Mouse (Mus musculus): ENCODE data around the gene Oas1g. TPM values are rescaled to one million over a fixed set of nuclear protein-coding genes. Genes with fewer than 3 reads are reported as not detected.

The Oas1g gene
- polyA plus RNA-seq, 1 experiment from 2014 or later = 0.14 TPM

DNA sequence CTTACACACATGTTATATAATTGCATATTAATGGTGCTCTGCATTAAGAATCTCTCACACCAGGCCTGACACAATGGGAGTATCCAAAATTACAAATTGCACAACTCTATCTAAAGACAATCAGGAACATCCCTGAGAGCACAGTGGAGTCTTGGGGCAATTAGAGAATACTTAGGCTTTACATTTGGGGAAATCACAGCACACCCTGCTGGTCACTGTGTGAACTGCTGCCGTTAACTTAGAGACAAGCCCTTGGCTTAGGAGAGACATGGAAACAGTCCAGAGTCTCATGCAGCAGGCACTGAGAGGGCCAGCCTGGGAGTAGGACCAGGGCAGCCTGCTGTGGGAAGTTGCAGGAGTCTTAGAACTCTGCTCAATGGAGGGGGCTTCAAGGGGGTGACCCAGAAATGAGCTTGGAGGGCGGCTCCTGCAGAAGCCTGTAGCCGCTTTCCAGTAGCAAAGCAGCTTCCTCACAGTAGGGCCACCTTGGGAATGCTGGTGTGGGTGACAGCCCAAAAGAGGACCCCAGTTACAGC, 37.7 kb downstream of the Oas1g start:
- Histone ChIP-seq H3K4me2 (no peak overlapping the region), H3K4me3 (replicated peaks) (no peak overlapping the region), H3K9me3 (peaks cover 6% of the 10 kb centered on the region), H3K27ac (no peak overlapping the region), H3K9ac (replicated peaks) (no peak overlapping the region), H3K4me1 (replicated peaks) (no peaks in the 10 kb centered on the region), H3K36me3 (no peaks in the 10 kb centered on the region), H3K27me3 (no peaks in the 10 kb centered on the region)
- no peak for ATAC-seq (ENCODE audit: insufficient number of reproducible peaks, insufficient read depth, low FRiP score, low TSS enrichment, low read depth)
- 59% methylated on average over 3 of the region's 3 CpGs for WGBS

DNA sequence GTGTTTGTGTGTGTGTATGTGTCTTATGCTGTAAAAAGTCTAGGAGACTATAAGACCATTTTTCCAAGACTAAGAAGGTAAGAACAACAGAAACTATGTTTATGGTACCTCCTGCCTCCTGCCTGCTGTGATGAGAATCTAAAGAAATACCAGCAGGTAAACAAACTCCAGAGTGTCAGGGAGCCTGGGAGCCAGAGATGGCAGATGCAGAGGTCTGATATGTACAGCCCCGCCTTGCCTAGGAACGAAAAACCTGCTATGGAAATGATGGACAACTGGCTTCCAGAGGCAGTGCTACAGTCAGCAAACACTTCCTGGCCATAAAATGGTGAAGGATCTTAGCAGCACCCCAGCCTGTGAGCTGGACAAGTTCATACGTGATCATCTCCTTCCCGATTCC, 40.3 kb downstream of the Oas1g start, which contains the start of gene Oas1f:
Oas1f (plus strand) TSS at position 301 of the 400 bp plus-strand sequence.
- no peak within 1 kb of the TSS for H3K9ac ChIP-seq (replicated peaks)
- H3K27me3 ChIP-seq = no peaks in the 10 kb centered on the region
- H3K4me2 ChIP-seq = no peak within 1 kb of the TSS
- no peaks in the 10 kb centered on the region for H3K4me1 ChIP-seq (replicated peaks)
- no peaks in the 10 kb centered on the region for H3K36me3 ChIP-seq
- H3K4me3 ChIP-seq (replicated peaks) = no peak within 1 kb of the TSS
- ATAC-seq (ENCODE audit: insufficient number of reproducible peaks, insufficient read depth, low FRiP score, low TSS enrichment, low read depth) = no peak
- no peak within 1 kb of the TSS for H3K27ac ChIP-seq
- 74% methylated on average over 4 of the region's 4 CpGs for WGBS
- H3K9me3 ChIP-seq = no peaks in the 10 kb centered on the region

DNA sequence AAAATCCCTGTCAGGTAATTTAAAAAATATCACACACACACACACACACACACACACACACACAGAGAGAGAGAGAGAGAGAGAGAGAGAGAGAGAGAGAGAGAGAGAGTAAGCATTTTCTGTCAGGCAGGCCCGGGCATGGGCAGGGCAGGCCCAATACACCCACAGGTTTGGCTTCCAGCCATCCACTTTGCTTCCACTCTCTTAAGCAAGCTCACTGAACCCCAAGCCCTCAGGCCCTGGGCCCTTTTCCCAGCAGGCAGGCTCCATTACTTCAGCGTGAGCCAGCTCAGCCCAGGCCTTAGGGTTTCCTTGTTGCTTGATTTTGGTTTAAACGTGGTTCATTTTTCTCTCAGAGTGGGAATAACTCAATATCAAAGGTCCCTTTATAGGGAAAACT, 42.7 kb downstream of the Oas1g start:
- no peak overlapping the region for H3K9ac ChIP-seq (replicated peaks)
- no peaks in the 10 kb centered on the region for H3K4me1 ChIP-seq (replicated peaks)
- H3K4me3 ChIP-seq (replicated peaks) = no peak overlapping the region
- no peak overlapping the region for H3K4me2 ChIP-seq
- no peaks in the 10 kb centered on the region for H3K27me3 ChIP-seq
- no peak for ATAC-seq (ENCODE audit: insufficient number of reproducible peaks, insufficient read depth, low FRiP score, low TSS enrichment, low read depth)
- H3K9me3 ChIP-seq = no peaks in the 10 kb centered on the region
- H3K27ac ChIP-seq = no peak overlapping the region
- WGBS = 68% methylated on average over 3 of the region's 3 CpGs
- H3K36me3 ChIP-seq = no peaks in the 10 kb centered on the region

DNA sequence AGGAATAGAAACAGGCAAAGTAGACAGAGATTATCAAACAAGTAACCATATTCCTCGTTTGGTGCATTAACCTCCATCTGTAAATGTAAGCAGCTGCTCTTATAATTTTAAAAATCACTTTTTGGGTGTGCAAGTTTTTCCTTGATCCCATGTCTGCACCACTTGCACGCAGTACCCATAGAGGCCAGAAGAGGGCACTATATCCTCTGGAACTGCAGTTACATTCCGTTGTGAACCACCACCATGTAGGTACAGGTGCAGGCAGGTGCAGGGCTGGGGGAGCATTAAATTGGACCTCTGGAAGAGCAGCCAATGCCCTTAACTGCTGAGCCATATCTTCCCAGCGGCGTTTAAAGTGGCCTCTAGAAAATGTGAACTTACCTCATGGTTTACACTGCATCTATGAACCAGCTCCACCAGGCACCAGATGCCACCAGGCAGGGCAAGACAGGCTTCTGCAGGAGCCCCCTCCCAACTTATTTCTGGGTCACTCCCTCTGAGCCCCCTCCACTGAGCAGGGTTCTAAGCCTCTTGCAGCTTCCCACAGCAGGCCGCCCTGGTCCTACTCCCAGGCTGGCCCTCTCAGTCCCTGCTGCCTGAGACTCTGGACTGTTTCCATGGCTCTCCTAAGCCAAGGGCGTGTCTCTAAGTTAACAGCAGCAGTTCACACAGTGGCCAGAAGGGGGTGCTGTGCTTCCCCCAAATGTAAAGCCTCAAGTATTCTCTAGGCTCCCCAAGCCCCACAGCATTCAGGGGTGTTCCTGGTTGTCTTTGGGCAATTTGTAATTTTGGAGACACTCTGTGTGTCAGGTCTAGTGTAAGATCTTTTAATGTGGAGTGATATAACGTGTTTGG, 50.5 kb downstream of the Oas1g start:
- Histone ChIP-seq H3K27ac (no peak overlapping the region), H3K4me1 (replicated peaks) (no peaks in the 10 kb centered on the region), H3K36me3 (no peaks in the 10 kb centered on the region), H3K4me2 (no peak overlapping the region), H3K9ac (replicated peaks) (no peak overlapping the region), H3K27me3 (peaks cover 13% of the 10 kb centered on the region), H3K9me3 (no peaks in the 10 kb centered on the region), H3K4me3 (replicated peaks) (no peak overlapping the region)
- ATAC-seq (ENCODE audit: insufficient number of reproducible peaks, insufficient read depth, low FRiP score, low TSS enrichment, low read depth) = no peak
- 7% methylated on average over 8 of the region's 8 CpGs for WGBS

DNA sequence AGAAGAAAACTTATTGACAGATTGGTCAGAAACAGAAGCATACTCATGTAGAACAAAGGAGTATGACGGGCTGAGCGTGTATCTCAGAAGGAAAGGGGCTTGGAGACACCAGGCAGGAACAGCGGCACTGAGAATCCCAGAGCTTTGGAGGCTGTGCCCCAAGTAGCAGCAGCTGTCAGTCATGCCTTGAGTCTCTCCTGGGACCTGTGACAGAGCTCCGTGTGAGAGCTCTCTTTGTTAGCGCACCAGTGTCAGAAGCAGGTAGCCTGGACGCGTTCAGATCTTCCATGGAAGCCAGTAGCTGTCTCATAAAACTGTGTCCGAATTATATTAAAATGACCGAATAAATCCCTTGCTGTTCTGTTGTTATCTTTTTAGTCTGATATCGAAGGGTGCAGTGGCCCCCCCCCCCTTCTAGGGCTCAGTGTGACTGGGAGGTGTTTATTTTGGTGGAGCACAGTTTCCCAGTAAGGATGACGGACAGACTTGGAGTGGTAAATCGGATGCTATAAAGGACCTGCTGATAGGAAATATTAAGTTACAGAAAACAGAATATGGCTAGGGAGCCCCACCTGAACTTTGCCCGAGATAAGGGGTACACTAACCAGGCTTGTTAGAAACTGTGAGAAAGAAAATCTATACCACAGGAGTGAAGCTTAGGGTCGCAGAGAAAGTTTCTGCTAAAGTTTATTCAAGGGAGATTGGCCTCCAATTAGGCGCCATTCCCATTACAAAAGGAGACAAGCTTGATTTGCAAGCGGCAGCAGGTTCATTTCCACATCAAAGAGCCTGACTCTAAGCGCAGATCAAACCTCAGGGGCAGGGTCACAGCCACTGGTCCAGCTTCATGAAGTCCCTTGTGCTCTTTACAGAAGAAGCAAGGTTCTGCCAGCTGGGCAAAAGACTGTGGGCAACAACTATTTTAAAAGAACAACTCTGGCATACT, 53.8 kb downstream of the Oas1g start:
- ATAC-seq (ENCODE audit: insufficient number of reproducible peaks, insufficient read depth, low FRiP score, low TSS enrichment, low read depth) = no peak
- WGBS = 11% methylated on average over 17 of the region's 17 CpGs

DNA sequence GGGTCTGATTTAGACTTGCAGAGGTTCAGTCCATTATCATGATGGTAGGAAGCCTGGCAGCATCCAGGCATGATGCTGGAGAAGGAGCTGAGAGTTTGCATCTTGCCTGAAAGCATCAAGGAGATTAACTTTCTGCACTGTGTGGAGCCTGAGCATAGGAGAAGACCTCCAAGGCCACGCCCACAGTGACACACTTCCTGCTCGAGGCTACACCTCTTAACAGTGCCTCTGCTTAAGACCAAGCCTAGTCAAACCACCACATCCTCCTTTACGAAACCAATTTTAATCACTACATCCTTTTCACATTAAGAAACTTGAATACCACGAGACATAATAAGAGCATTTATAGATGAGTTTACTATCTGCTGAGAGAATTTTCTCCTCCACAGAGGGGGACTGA, 56.4 kb downstream of the Oas1g start:
- Histone ChIP-seq H3K27ac (no peak overlapping the region), H3K4me2 (no peak overlapping the region), H3K27me3 (peaks cover 13% of the 10 kb centered on the region), H3K4me3 (replicated peaks) (no peak overlapping the region), H3K9ac (replicated peaks) (no peak overlapping the region), H3K36me3 (no peaks in the 10 kb centered on the region), H3K4me1 (replicated peaks) (no peaks in the 10 kb centered on the region), H3K9me3 (0 out of 2 replicates have a peak, but pooled peaks cover 4% of the 10 kb centered on the region)
- ATAC-seq (ENCODE audit: insufficient number of reproducible peaks, insufficient read depth, low FRiP score, low TSS enrichment, low read depth) = no peak
- 80% methylated on average over 4 of the region's 4 CpGs for WGBS

More for the DNA sequence above, 53.8 kb downstream of the Oas1g start:
- H3K4me1 ChIP-seq (replicated peaks) = no peaks in the 10 kb centered on the region
- H3K4me3 ChIP-seq (replicated peaks) = no peak overlapping the region
- H3K4me2 ChIP-seq = no peak overlapping the region
- H3K9me3 ChIP-seq = 0 out of 2 replicates have a peak, but pooled peaks cover 4% of the 10 kb centered on the region
- H3K27me3 ChIP-seq = peaks cover 13% of the 10 kb centered on the region
- no peaks in the 10 kb centered on the region for H3K36me3 ChIP-seq
- H3K27ac ChIP-seq = no peak overlapping the region
- no peak overlapping the region for H3K9ac ChIP-seq (replicated peaks)

Small RNA genes lying within 50 kb of the gene (microRNA-seq; reads per million reads assigned to microRNA genes)
- not detected for gene Gm22907

Other genes starting within 250 kb of the Oas1g start
- 0.24 and 0.86 TPM in 2 replicates for gene Rasal1, start 238.8 kb downstream of the Oas1g start, polyA plus RNA-seq (2016; fragmentation: Nextera tagmentation; extraction: Ambion mirVana)
- gene Dtx1, start 175.7 kb downstream of the Oas1g start, polyA plus RNA-seq (2016; fragmentation: Nextera tagmentation; extraction: Ambion mirVana) = 6.8 and 7.5 TPM in 2 replicates
- gene Oas2, start 137.8 kb downstream of the Oas1g start, polyA plus RNA-seq (2016; fragmentation: Nextera tagmentation; extraction: Ambion mirVana) = 0.15 and 0.19 TPM in 2 replicates
- not detected in 2 replicates for gene Oas3, start 110.0 kb downstream of the Oas1g start, polyA plus RNA-seq (2016; fragmentation: Nextera tagmentation; extraction: Ambion mirVana)
- gene Oas1e, start 92.1 kb downstream of the Oas1g start, polyA plus RNA-seq (2016; fragmentation: Nextera tagmentation; extraction: Ambion mirVana) = 0.20 TPM in 1 of 2 replicates, not detected in the other
- gene Oas1c, start 75.1 kb downstream of the Oas1g start, polyA plus RNA-seq (2016; fragmentation: Nextera tagmentation; extraction: Ambion mirVana) = 0.23 and 0.51 TPM in 2 replicates
- not detected in 2 replicates for gene Oas1f, start 40.2 kb downstream of the Oas1g start, polyA plus RNA-seq (2016; fragmentation: Nextera tagmentation; extraction: Ambion mirVana)
- not detected in 2 replicates for gene Oas1h, start 26.2 kb downstream of the Oas1g start, polyA plus RNA-seq (2016; fragmentation: Nextera tagmentation; extraction: Ambion mirVana)
- gene Oas1a, start 19.9 kb upstream of the Oas1g start, polyA plus RNA-seq (2016; fragmentation: Nextera tagmentation; extraction: Ambion mirVana) = 0.66 and 1.1 TPM in 2 replicates
- gene Oas1d, start 26.9 kb upstream of the Oas1g start, polyA plus RNA-seq (2016; fragmentation: Nextera tagmentation; extraction: Ambion mirVana) = not detected in 2 replicates
- gene Rph3a, start 122.5 kb upstream of the Oas1g start, polyA plus RNA-seq (2016; fragmentation: Nextera tagmentation; extraction: Ambion mirVana) = not detected in 2 replicates

Measured in limb, embryonic 12.5 days (tissue).